Mouse (Mus musculus): ENCODE data around the gene Nlrc5. TPM values are rescaled to one million over a fixed set of nuclear protein-coding genes. Genes with fewer than 3 reads are reported as not detected.
A peak's percentile ranks its signal among the peaks of the same experiment; 100 is the strongest.

Gene Nlrc5
- total and polyA plus RNA-seq, 3 experiments: 0.03 TPM; not detected in 2

- Histone ChIP-seq H3K36me3 (ENCODE audit: control insufficient read depth in 1 of 2, insufficient read depth in 2 of 2, low read length in 2 of 2) (no peaks in the 10 kb centered on the region), H3K27me3 (ENCODE audit: control insufficient read depth in 1 of 2, insufficient read depth in 2 of 2, low read length in 2 of 2) (0 out of 4 replicates have a peak, but pooled peaks cover 0 to 2% of the 10 kb centered on the region in 2 experiments)
Measured at GRCm38 (mm10) chr8:94485882-94486281, 51.7 kb downstream of the Nlrc5 start.

GRCm38 (mm10) chr8:94488016-94488415, 53.9 kb downstream of the Nlrc5 start:
- no peak for TF ChIP-seq CHD1 (IDR thresholded peaks at IDR 0.05; ENCODE audit: low read depth, low read length)
- no peak for TF ChIP-seq MXI1 (IDR thresholded peaks at IDR 0.05; ENCODE audit: low read depth, low read length)
- TF ChIP-seq POLR2AphosphoS2 (IDR thresholded peaks at IDR 0.05; ENCODE audit: low read length): no peak
- no peak for TF ChIP-seq JUND (IDR thresholded peaks at IDR 0.05; ENCODE audit: low read depth, low read length)
- no peak for TF ChIP-seq EP300 (IDR thresholded peaks at IDR 0.05; ENCODE audit: low read depth in 1 of 2, low read length in 2 of 2)
- TF ChIP-seq MEF2A (IDR thresholded peaks at IDR 0.05; ENCODE audit: extremely low read depth, insufficient replicate concordance, low read depth, low read length, poor library complexity, severe bottlenecking): no peak
- Histone ChIP-seq H3K4me3 (ENCODE audit: control insufficient read depth in 1 of 2, insufficient read depth in 1 of 2, low read depth in 2 of 2, low read length in 2 of 2) (no peak overlapping the region), H3K9me3 (replicated peaks; ENCODE audit: insufficient read depth, low read length) (no peaks in the 10 kb centered on the region), H3K36me3 (ENCODE audit: control insufficient read depth in 1 of 2, insufficient read depth in 2 of 2, low read length in 2 of 2) (no peaks in the 10 kb centered on the region), H3K27ac (ENCODE audit: control insufficient read depth, low read depth, low read length) (no peak overlapping the region), H3K9ac (ENCODE audit: control insufficient read depth, low read depth, low read length, poor library complexity, severe bottlenecking) (no peak overlapping the region), H3K27me3 (ENCODE audit: control insufficient read depth in 1 of 2, insufficient read depth in 2 of 2, low read length in 2 of 2) (0 out of 4 replicates have a peak, but pooled peaks cover 0 to 2% of the 10 kb centered on the region in 2 experiments), H3K4me1 (ENCODE audit: control insufficient read depth in 1 of 2, insufficient read depth in 2 of 2, low read length in 2 of 2) (peaks cover 2 to 19% of the 10 kb centered on the region in 2 experiments), H3K79me2 (ENCODE audit: control insufficient read depth, insufficient read depth, low read length, poor library complexity) (no peaks in the 10 kb centered on the region)
- no peak for DNase-seq (ENCODE audit: low read depth, low spot score)

More at GRCm38 (mm10) chr8:94485882-94486281, 51.7 kb downstream of the Nlrc5 start:
- H3K9me3 ChIP-seq (replicated peaks; ENCODE audit: insufficient read depth, low read length): no peaks in the 10 kb centered on the region
- H3K27ac ChIP-seq (ENCODE audit: control insufficient read depth, low read depth, low read length): no peak overlapping the region
- H3K79me2 ChIP-seq (ENCODE audit: control insufficient read depth, insufficient read depth, low read length, poor library complexity): no peaks in the 10 kb centered on the region
- DNase-seq (ENCODE audit: low read depth, low spot score): peak; percentile 45
- H3K4me3 ChIP-seq (ENCODE audit: control insufficient read depth in 1 of 2, insufficient read depth in 1 of 2, low read depth in 2 of 2, low read length in 2 of 2): no peak overlapping the region
- H3K4me1 ChIP-seq (ENCODE audit: control insufficient read depth in 1 of 2, insufficient read depth in 2 of 2, low read length in 2 of 2): peaks cover 2 to 16% of the 10 kb centered on the region in 2 experiments
- no peak overlapping the region for H3K9ac ChIP-seq (ENCODE audit: control insufficient read depth, low read depth, low read length, poor library complexity, severe bottlenecking)
- TF ChIP-seq ZC3H11A (IDR thresholded peaks at IDR 0.05; ENCODE audit: low read depth, low read length): peak; percentile 45
- TF ChIP-seq CTCF (IDR thresholded peaks at IDR 0.05 in 2 of 3, conservative IDR thresholded peaks at IDR 0.05 in 1 of 3; ENCODE audit: control insufficient read depth in 1 of 3, insufficient read depth in 1 of 3, low read depth in 2 of 3, low read length in 3 of 3, poor library complexity in 1 of 3, severe bottlenecking in 1 of 3): peak; percentile 50 to 71 (median 62)
- no peak for TF ChIP-seq ELF1 (IDR thresholded peaks at IDR 0.05; ENCODE audit: low read depth, low read length)
- TF ChIP-seq SMC3 (IDR thresholded peaks at IDR 0.05; ENCODE audit: low read depth, low read length): peak; percentile 80
- TF ChIP-seq RAD21 (IDR thresholded peaks at IDR 0.05; ENCODE audit: low read depth, low read length): peak; percentile 55

GRCm38 (mm10) chr8:94489809-94490483, 55.8 kb downstream of the Nlrc5 start:
- Histone ChIP-seq H3K9me3 (replicated peaks; ENCODE audit: insufficient read depth, low read length) (no peaks in the 10 kb centered on the region), H3K36me3 (ENCODE audit: control insufficient read depth in 1 of 2, insufficient read depth in 2 of 2, low read length in 2 of 2) (no peaks in the 10 kb centered on the region), H3K4me1 (ENCODE audit: control insufficient read depth in 1 of 2, insufficient read depth in 2 of 2, low read length in 2 of 2) (peaks cover 2 to 19% of the 10 kb centered on the region in 2 experiments), H3K9ac (ENCODE audit: control insufficient read depth, low read depth, low read length, poor library complexity, severe bottlenecking) (no peak overlapping the region), H3K79me2 (ENCODE audit: control insufficient read depth, insufficient read depth, low read length, poor library complexity) (no peaks in the 10 kb centered on the region), H3K4me3 (ENCODE audit: control insufficient read depth in 1 of 2, insufficient read depth in 1 of 2, low read depth in 2 of 2, low read length in 2 of 2) (no peak overlapping the region), H3K27me3 (ENCODE audit: control insufficient read depth in 1 of 2, insufficient read depth in 2 of 2, low read length in 2 of 2) (no peaks in the 10 kb centered on the region), H3K27ac (ENCODE audit: control insufficient read depth, low read depth, low read length) (no peak overlapping the region)
- peak; percentile 46 for DNase-seq (ENCODE audit: low read depth, low spot score)
- TF ChIP-seq USF1 (IDR thresholded peaks at IDR 0.05; ENCODE audit: low read depth, low read length) (no peak), BHLHE40 (IDR thresholded peaks at IDR 0.05; ENCODE audit: borderline replicate concordance, low read depth, low read length) (no peak), E2F4 (IDR thresholded peaks at IDR 0.05; ENCODE audit: borderline replicate concordance, low read depth, low read length) (no peak), TCF12 (IDR thresholded peaks at IDR 0.05; ENCODE audit: low read depth, low read length) (peak; percentile 85), POLR2AphosphoS5 (IDR thresholded peaks at IDR 0.05; ENCODE audit: borderline replicate concordance, low read depth, low read length) (no peak), TAL1 (IDR thresholded peaks at IDR 0.05; ENCODE audit: low read length) (no peak), POLR2AphosphoS2 (IDR thresholded peaks at IDR 0.05; ENCODE audit: low read length) (no peak), GABPA (IDR thresholded peaks at IDR 0.05; ENCODE audit: low read depth, low read length) (no peak), ZC3H11A (IDR thresholded peaks at IDR 0.05; ENCODE audit: low read depth, low read length) (no peak), MEF2A (IDR thresholded peaks at IDR 0.05; ENCODE audit: extremely low read depth, insufficient replicate concordance, low read depth, low read length, poor library complexity, severe bottlenecking) (no peak), KAT2A (conservative IDR thresholded peaks at IDR 0.05; ENCODE audit: low read depth, low read length) (no peak), USF2 (IDR thresholded peaks at IDR 0.05; ENCODE audit: borderline replicate concordance in 1 of 2, insufficient read depth in 1 of 2, low read depth in 1 of 2, low read length in 2 of 2) (no peak), MYB (IDR thresholded peaks at IDR 0.05; ENCODE audit: low read depth, low read length) (no peak), CHD2 (IDR thresholded peaks at IDR 0.05; ENCODE audit: low read length) (no peak), SMC3 (IDR thresholded peaks at IDR 0.05; ENCODE audit: low read depth, low read length) (no peak), CHD1 (IDR thresholded peaks at IDR 0.05; ENCODE audit: low read depth, low read length) (no peak), JUND (IDR thresholded peaks at IDR 0.05; ENCODE audit: low read depth, low read length) (no peak), CTCF (IDR thresholded peaks at IDR 0.05 in 2 of 3, conservative IDR thresholded peaks at IDR 0.05 in 1 of 3; ENCODE audit: control insufficient read depth in 1 of 3, insufficient read depth in 1 of 3, low read depth in 2 of 3, low read length in 3 of 3, poor library complexity in 1 of 3, severe bottlenecking in 1 of 3) (no peak)
